Mouse (Mus musculus) midbrain, postnatal 0 days (tissue): ENCODE data around the gene Aifm1. TPM values are rescaled to one million over a fixed set of nuclear protein-coding genes. Genes with fewer than 3 reads are reported as not detected.

Experiments
- ATAC-seq: fragments of 200-750 bp; cut with Nextera tagmentation; 2 replicates; pipeline ENCODE4 v1.8.0; 2017; ENCODE audit warnings: moderate number of reproducible peaks, mild to moderate bottlenecking, moderate TSS enrichment, moderate library complexity; ENCODE audit not compliant: low FRiP score
- DNase-seq: peaks from one replicate; pipeline ENCODE4 v3.0.0-alpha.2; 2015; ENCODE audit warnings: low spot score
- H3K27ac ChIP-seq: fragments of 300-500 bp; sonication (generic); 2 replicates; pipeline ENCODE4 v1.5.1; 2014; ENCODE audit warnings: low read depth, mild to moderate bottlenecking, low read length, mixed read lengths
- H3K27me3 ChIP-seq: fragments of 300-500 bp; sonication (generic); 2 replicates; pipeline ENCODE4 v1.6.1; 2014; ENCODE audit warnings: low read length, control low read depth, mixed read lengths; ENCODE audit not compliant: insufficient read depth
- H3K36me3 ChIP-seq: fragments of 300-500 bp; sonication (generic); 2 replicates; pipeline ENCODE4 v1.6.1; 2014; ENCODE audit warnings: low read length, control low read depth, mixed read lengths; ENCODE audit not compliant: insufficient read depth
- H3K4me1 ChIP-seq: fragments of 300-500 bp; sonication (generic); 2 replicates; pipeline ENCODE4 v1.6.1; 2014; ENCODE audit warnings: mild to moderate bottlenecking, control low read depth, antibody characterized with exemption, low read length, mixed read lengths; ENCODE audit not compliant: insufficient read depth
- H3K4me2 ChIP-seq: fragments of 300-500 bp; sonication (generic); 2 replicates; pipeline ENCODE4 v1.6.1; 2014; ENCODE audit warnings: low read depth, mild to moderate bottlenecking, low read length, mixed read lengths; ENCODE audit not compliant: poor library complexity, severe bottlenecking
- H3K4me3 ChIP-seq: fragments of 300-500 bp; sonication (generic); 2 replicates; pipeline ENCODE4 v1.5.1; 2014; ENCODE audit warnings: low read depth, mild to moderate bottlenecking, low read length, moderate library complexity
- H3K9ac ChIP-seq: fragments of 300-500 bp; sonication (generic); replicated peaks from 2 replicates; pipeline ENCODE4 v1.6.1; 2014; ENCODE audit warnings: mild to moderate bottlenecking, low read length, moderate library complexity, mixed read lengths; ENCODE audit not compliant: poor library complexity, severe bottlenecking
- H3K9me3 ChIP-seq: fragments of 300-500 bp; sonication (generic); 2 replicates; pipeline ENCODE4 v1.6.1; 2016; ENCODE audit warnings: low read length, control low read depth
- CTCF ChIP-seq: IDR thresholded peaks from 2 replicates; pipeline ENCODE4 v1.5.1; 2016; ENCODE audit warnings: antibody characterized with exemption, mild to moderate bottlenecking
- WGBS: fragments of 180-500 bp; shearing (Covaris S2); extraction: QIAGEN DNeasy Blood & Tissue Kit; methylation state at CpG from one replicate; pipeline ENCODE4 v1.1.7; 2014; 5-methylcytosine and 5-hydroxymethylcytosine counted together
- polyA plus RNA-seq: library from polyadenylated mRNA; unstranded; fragments of >200 nt; fragmentation: Nextera tagmentation; extraction: Ambion mirVana; gene quantifications from 2 replicates; pipeline ENCODE4 v1.2.1, GENCODE M21; 2015
- total RNA-seq: library from RNA; depleted of rRNA; stranded (reverse); fragments of >200 nt; gene quantifications from 2 replicates; pipeline ENCODE4 v1.2.3, GENCODE M21; 2014

The Aifm1 gene
- total and polyA plus RNA-seq, 2 experiments from 2014 or later, result 9.8 to 25.1 TPM

DNA sequence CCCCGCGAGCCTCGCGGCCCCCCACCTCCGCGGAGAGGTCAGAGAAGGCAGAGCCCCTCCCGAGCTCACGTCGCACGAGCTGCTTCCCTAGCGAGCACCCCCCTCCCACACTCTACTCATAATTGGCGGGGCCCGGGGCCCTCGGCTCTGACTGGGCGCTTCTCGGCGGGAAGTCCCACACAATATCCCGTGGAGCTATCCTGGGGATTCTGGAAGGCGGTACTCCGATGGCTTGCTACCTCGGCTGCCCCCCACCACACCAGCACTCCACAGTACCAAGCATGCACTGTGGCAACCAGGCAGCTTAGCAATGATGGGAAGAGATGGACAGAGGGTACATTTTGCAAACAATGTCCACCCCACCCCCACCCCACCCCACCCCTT, 58.9 kb downstream of the Aifm1 start:
- no peaks in the 10 kb centered on the region for H3K36me3 ChIP-seq
- no peak for TF ChIP-seq CTCF
- DNase-seq (no peak), ATAC-seq (no peak)
- no peaks in the 10 kb centered on the region for H3K27me3 ChIP-seq
- H3K9ac ChIP-seq, result no peak overlapping the region
- H3K4me1 ChIP-seq, result no peaks in the 10 kb centered on the region
- H3K4me3 ChIP-seq, result peak overlapping the region; percentile 34
- WGBS, result 26% methylated on average over 8 of the region's 21 CpGs
- peak overlapping the region; percentile 47 for H3K4me2 ChIP-seq
- no peaks in the 10 kb centered on the region for H3K9me3 ChIP-seq
- H3K27ac ChIP-seq, result no peak overlapping the region

DNA sequence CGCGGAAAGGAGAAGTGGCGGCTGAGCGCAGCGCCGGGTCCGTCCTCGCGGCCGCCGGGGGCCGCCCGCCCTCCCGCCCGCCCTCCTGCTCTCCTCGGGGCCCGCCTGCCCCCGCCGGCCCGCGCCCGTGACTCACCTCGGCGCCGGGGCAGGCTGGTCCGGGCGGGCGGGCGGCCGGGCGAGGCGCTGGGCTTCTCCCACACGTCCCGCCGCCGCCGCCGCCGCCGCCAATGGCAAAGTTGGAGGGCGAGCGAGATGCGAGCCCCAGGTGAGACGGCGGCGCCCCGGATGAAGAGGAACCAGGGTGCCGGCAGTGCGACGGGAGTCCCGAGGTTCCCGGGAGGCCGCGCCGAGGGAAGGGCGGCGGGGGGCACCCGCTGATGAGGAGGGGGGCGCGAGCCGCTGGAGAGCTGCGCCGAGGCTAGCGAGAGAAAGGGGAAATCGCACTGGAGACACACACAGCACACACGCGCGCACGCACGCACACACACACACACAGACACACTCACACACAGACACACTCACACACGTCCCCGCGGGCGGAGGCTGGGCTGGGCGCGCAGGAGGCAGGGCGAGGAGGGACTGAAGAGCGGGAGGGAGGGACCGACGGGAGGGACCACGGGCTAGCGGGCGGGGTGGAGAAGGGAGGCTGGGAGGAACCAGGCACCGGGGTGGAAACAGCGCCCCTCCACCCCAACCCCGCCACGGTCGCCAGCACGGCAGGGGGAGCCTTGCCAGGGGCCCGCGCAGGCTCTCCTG, 59.4 kb downstream of the Aifm1 start:
- Histone ChIP-seq H3K27ac (no peak overlapping the region), H3K4me1 (no peaks in the 10 kb centered on the region), H3K9me3 (no peaks in the 10 kb centered on the region), H3K4me2 (peak overlapping the region; percentile 47), H3K9ac (no peak overlapping the region), H3K27me3 (no peaks in the 10 kb centered on the region), H3K36me3 (no peaks in the 10 kb centered on the region), H3K4me3 (peak overlapping the region; percentile 34)
- no peak for TF ChIP-seq CTCF
- DNase-seq (no peak), ATAC-seq (peak; percentile 42; the same call in 1 of the 2 replicates)
- 19% methylated on average over 38 of the region's 91 CpGs for WGBS

DNA sequence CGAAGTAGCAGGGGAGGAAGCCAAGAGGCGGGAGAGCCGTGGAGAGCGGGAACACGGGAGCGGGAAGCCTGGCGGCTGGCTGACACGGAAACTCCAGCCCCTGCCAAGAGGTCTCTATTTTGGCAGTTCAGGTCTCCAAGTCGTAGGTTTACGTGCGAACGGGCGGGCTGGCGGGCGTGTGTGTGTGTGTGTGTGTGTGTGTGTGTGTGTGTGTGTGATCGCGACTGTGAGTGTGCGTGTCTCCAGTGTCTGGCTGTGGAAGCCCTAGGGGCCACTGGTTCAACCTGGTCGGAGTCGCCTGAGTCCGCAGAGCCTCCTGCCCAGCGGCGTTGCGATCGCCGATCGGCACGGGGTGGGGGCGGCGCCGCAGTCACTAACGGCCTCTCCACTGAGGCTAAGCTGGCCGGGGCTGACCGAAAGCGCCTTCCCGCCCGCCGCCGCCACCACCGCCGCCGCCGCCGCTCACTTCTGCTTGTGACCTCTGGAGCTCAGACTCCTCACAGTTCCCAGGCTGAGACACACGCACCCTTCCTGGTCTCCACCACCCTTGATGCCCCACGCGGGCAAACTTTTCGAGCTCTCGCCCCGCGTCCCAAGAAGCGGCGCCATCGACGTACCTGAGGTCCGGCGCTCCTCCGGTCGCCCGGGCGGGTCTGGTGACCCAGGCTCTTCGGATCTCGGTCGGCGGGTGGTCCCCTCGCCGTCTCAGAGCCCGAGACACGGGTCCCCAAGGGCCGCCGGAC, 60.3 kb downstream of the Aifm1 start:
- no peak for TF ChIP-seq CTCF
- ATAC-seq, result peak; percentile 35; the same call in 1 of the 2 replicates
- Histone ChIP-seq H3K27ac (no peak overlapping the region), H3K4me2 (peak overlapping the region; percentile 47), H3K27me3 (no peaks in the 10 kb centered on the region), H3K36me3 (no peaks in the 10 kb centered on the region), H3K9ac (no peak overlapping the region), H3K9me3 (no peaks in the 10 kb centered on the region), H3K4me3 (peak overlapping the region; percentile 34), H3K4me1 (no peaks in the 10 kb centered on the region)
- WGBS, result 32% methylated on average over 39 of the region's 71 CpGs
- no peak for DNase-seq

DNA sequence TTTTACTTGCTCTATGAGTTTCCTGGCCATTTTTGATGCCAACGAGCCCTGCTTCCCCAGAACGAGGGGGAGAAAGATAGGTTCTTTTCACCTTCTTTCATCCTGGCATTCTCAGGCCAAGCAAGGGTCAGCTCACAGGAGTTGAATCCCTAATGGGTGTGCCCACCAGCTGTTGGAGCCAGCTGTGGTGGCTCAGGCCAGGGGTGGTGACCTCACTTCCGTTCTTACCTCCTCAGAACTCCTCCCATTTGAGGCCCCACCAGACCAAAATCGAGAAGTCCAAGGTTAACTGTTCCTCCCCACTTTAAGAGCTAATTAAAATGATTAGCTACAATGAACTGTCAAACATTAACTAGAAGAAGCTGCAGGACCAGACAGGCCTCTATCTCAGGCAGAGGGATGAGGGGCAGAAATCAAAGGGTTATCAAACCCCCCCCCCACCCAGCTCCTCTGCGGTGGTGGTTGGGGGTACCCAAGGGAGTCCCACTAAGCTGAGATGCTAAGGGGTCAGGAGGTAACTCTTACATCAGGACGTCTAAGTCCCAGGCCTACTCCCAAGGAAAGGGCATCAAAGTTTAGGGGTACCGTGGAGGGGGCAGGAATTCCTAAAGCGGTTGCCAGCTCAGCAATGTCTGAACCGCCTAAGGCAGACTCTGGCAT, 61.0 kb downstream of the Aifm1 start:
- Histone ChIP-seq H3K4me3 (no peak overlapping the region), H3K4me2 (peak overlapping the region; percentile 47)

DNA sequence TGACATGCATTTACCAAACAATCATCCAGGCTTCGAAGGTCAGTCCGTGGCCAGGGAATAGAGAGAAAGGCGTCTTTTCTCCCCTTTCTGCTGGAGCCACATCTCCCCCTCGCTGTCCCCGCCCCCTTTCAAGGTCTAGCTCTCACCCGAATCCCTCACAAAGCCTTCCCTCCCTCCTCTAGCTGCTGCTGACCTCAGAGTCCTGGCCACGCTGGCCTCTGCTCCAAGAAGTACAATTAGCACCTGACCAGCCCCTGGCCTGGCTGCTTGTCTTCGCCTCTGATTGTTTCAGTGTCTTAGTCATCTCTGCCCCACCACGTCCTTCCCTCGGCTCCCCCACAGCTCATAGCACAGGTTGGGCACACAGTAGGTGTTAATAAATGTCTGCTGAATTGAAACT, 63.7 kb downstream of the Aifm1 start:
- Histone ChIP-seq H3K36me3 (no peaks in the 10 kb centered on the region), H3K27me3 (no peaks in the 10 kb centered on the region), H3K27ac (no peak overlapping the region), H3K9me3 (no peaks in the 10 kb centered on the region), H3K9ac (no peak overlapping the region), H3K4me3 (no peak overlapping the region), H3K4me1 (no peaks in the 10 kb centered on the region), H3K4me2 (no peak overlapping the region)
- 33% methylated on average over 10 of the region's 10 CpGs for WGBS
- no peak for ATAC-seq
- TF ChIP-seq CTCF, result no peak
- no peak for DNase-seq

More for the DNA sequence above, 61.0 kb downstream of the Aifm1 start:
- Histone ChIP-seq H3K36me3 (no peaks in the 10 kb centered on the region), H3K27ac (no peak overlapping the region), H3K27me3 (no peaks in the 10 kb centered on the region), H3K9me3 (no peaks in the 10 kb centered on the region), H3K4me1 (no peaks in the 10 kb centered on the region), H3K9ac (no peak overlapping the region)
- ATAC-seq (peak; percentile 26; the same call in 1 of the 2 replicates), DNase-seq (no peak)
- WGBS, result 36% methylated on average over 9 of the region's 9 CpGs
- no peak for TF ChIP-seq CTCF
